Mouse (Mus musculus) MEL (cell line): ENCODE results near the gene Cd151.

Source experiments
- CTCF ChIP-seq, 3 experiments: IDR thresholded peaks in 2 of 3; conservative IDR thresholded peaks in 1 of 3; 2 replicates each; pipeline ENCODE4 v1.5.1; 2011 to 2012; ENCODE audit warnings: low read length in 3 of 3, low read depth in 2 of 3, mild to moderate bottlenecking in 2 of 3, improper control_type of control experiment in 1 of 3, inconsistent platforms in 1 of 3, mixed read lengths in 1 of 3, moderate library complexity in 1 of 3; ENCODE audit not compliant: control insufficient read depth in 1 of 3, insufficient read depth in 1 of 3, poor library complexity in 1 of 3, severe bottlenecking in 1 of 3
- EP300 ChIP-seq, 2 experiments: IDR thresholded peaks; 2 replicates each; pipeline ENCODE4 v1.6.1; 2011; ENCODE audit warnings: improper control_type of control experiment in 2 of 2, low read length in 2 of 2, low read depth in 1 of 2, mild to moderate bottlenecking in 1 of 2
- POLR2A ChIP-seq, 2 experiments: IDR thresholded peaks; 2 replicates each; pipeline ENCODE4 v1.6.1; 2011 to 2012; ENCODE audit warnings: low read length in 2 of 2, mild to moderate bottlenecking in 2 of 2, control low read depth in 1 of 2, improper control_type of control experiment in 1 of 2, low read depth in 1 of 2, moderate library complexity in 1 of 2; ENCODE audit not compliant: control insufficient read depth in 1 of 2, insufficient read depth in 1 of 2, poor library complexity in 1 of 2
- SMC3 ChIP-seq: IDR thresholded peaks from 2 replicates; pipeline ENCODE4 v1.6.1; 2011; ENCODE audit warnings: low read depth, low read length, improper control_type of control experiment
- USF1 ChIP-seq: IDR thresholded peaks from 2 replicates; pipeline ENCODE4 v1.6.1; 2014; ENCODE audit warnings: low read depth, mild to moderate bottlenecking, inconsistent platforms, low read length, improper control_type of control experiment, moderate library complexity

DNA sequence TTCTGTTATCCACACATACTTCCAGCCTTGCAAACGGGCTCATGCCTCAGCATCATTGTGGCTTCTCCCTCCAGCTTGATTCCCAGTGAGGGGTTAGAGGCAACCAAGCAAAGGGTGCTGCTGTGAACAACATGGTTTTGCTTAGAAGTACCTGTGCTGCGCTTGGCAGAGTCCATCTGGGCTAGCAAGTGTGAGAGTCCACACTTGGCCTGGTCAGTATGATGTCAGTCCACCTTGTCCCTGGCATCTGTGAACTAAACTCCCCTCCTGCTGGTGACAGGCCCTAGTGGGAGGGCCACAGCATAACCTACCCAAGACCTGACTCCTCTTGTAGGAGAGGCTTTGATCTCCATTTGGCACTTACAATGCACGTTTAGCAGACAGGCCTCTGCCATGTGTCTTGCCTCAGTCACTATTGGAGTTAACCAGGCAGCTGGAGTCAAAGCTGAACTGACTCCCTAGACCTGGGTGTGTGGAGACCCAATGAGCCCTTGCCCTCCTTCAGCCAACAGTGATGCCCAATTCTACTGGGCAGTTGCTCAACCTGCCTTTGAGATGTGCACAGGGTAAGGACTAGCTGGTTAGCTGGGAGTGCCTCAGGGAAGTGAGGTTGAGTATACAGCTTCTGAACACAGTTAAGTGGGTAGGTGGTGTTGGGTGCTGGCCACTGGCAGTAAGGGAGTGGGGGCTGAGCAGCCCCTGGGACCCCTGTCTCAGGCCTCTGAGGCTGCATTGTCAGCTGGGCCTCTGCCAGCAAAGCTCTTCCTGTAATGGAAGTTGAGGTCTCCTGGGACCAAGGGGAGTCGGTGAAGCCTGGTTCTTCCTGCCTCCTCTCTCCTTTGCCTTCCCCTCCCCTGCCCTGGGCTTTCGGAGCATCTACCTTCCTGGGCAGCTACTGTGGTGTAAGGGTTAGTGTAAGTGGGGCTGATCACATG is 17.3 kb downstream of the Cd151 start:
- TF ChIP-seq USF1 (no peak), POLR2A (IDR thresholded peaks at IDR 0.05; ENCODE audit: control insufficient read depth in 1 of 2, insufficient read depth in 1 of 2, low read depth in 1 of 2, low read length in 2 of 2, poor library complexity in 1 of 2) (no peak), SMC3 (no peak), EP300 (IDR thresholded peaks at IDR 0.05; ENCODE audit: low read depth in 1 of 2, low read length in 2 of 2) (no peak), CTCF (IDR thresholded peaks at IDR 0.05 in 2 of 3, conservative IDR thresholded peaks at IDR 0.05 in 1 of 3; ENCODE audit: control insufficient read depth in 1 of 3, insufficient read depth in 1 of 3, low read depth in 2 of 3, low read length in 3 of 3, poor library complexity in 1 of 3, severe bottlenecking in 1 of 3) (no peak)
